Mouse (Mus musculus) telencephalon, adult 2 months (tissue): ENCODE data around the gene Rbp1.
A peak's percentile ranks its signal among the peaks of the same experiment; 100 is the strongest.

Experiments
- DNase-seq: peaks from one replicate; pipeline ENCODE4 v3.0.0-alpha.2; 2011; ENCODE audit warnings: low read depth, low spot score

Rbp1 gene

DNA sequence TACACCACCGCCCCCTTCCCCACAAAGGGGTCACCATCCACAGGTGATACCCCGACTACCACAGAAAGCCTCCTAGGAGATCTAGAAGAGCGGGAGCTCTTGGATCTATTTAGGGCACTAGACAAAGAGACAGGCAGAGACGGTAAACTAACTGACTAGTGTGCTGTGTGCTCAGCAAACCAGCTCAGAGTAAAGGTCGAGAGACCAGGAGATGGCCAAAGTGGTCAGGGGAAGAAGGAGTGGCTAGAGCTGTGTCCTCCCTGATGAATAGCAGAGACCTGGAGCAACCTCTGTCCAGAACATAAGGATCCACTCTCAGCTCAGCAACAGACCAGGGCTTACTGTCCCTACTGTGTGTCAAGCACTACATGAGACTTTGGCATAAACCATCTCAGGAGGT is at the start of gene Rbp1:
Gene Rbp1, plus strand, starts transcription at position 306 of the 400 bp plus-strand sequence.
- DNase-seq = no peak

DNA sequence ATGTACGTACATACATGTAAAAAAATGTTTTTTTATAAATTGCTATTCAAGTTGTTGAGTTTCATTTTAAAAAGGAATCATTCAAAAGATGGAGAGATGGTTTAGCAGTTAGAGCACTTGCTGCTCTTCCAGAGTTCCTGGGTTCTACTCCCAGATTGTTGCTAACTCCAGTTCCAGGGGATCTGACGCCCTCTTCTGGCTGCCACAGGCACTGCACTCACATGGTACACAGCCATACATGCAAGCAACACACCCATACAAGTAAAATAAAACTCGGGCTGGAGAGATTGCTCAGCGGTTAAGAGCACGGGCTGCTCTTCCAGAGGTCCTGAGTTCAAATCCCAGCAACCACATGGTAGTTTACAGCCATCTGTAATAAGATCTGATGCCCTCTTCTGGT is 49.4 kb upstream of the Rbp1 start:
- DNase-seq = no peak

DNA sequence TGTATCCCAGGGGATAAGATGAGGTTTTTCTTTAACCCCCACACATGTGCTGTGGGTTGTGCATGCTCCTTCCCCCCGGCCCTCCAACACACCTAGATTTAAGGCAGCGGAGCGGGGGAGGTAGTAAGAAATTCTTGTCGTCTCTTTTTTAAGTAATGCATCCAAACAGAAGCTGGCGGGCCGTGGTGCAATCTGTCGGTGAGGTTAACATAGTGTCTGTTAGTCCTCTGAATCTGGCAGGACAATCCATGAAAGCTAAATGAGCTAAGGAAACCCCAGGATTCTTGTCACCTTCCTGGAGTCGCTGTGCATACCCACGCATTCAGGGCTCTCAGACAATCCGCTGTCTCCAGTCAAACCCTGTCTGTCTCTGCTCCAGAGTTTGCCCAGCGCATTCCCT is 47.9 kb upstream of the Rbp1 start:
- peak; percentile 51 for DNase-seq

DNA sequence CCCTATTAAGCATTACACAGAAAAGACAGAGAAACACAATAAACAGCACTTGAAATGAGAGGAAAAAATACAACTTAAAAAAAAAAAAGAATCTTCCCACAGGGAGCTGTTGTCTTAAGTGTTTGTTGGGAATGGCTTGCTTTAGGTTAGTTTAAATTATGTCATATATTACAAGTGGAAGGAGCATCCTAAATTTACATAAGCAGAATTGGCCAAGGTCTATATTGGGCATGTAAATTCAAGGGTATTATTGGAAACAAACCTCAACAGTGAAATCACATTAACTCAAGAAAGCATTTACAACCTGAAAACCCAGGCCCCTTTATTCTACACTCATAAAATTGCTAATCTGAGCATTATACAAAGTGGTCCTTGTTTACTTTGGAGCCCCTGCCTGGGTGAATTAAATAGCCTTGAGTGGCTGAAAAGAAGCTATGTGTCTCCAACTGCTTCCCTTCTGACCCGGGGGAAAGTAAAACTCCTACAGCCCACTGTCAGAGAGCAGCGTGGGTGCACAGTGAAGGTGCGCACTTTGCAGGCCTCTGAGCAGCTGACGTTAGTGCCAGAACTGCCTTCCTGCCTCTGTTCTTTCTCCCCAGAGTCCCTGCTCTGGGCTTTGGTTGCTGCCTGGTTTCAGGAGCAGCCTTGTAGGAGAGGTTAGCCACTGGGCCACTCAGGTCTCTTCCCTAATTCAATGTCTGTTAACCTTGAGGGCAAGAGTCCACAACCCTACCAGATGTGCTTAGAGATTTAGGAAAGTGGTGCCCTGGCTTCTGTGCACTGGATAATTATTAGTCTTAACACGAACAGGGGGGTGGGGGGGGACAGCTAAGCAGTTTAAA is 47.2 kb upstream of the Rbp1 start:
- no peak for DNase-seq

DNA sequence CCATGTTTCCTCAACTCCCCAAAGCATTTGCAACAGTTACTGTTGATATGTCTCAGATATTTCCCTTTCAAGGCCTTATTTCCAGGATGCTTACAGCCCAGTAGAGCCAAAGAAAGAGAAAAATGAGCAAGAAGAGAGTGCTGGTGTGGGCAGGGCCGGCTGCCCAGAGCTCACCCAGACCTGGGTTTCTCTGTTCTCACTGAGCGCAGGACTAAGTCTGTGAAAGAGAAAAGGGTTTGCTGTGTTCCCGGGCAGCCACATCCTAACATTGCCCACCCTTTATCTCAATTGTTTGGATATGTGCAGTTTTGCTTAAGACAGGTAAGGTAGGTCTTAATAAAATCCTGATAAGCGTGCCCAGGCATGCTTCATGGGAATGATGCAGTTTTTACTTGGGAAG is 43.0 kb upstream of the Rbp1 start:
- DNase-seq = no peak

DNA sequence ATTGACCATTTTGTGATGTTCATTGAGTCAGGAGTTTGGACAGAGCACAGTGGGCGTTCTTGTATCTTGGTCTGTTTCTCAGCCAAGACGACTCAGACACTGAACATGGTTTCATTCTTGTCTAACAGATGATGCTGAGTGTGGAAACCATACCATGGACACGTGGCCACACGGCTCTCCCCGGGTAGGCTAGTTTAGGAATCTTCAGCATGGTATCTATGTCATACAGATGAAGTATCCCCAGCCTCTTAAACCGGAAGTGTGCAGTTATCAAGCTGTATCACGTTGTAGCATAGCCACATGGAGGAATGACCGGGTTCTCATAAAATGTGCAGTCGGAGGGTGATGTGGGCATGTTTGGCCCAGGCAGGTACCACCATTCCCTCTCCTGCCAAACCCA is 42.2 kb upstream of the Rbp1 start:
- DNase-seq = no peak

DNA sequence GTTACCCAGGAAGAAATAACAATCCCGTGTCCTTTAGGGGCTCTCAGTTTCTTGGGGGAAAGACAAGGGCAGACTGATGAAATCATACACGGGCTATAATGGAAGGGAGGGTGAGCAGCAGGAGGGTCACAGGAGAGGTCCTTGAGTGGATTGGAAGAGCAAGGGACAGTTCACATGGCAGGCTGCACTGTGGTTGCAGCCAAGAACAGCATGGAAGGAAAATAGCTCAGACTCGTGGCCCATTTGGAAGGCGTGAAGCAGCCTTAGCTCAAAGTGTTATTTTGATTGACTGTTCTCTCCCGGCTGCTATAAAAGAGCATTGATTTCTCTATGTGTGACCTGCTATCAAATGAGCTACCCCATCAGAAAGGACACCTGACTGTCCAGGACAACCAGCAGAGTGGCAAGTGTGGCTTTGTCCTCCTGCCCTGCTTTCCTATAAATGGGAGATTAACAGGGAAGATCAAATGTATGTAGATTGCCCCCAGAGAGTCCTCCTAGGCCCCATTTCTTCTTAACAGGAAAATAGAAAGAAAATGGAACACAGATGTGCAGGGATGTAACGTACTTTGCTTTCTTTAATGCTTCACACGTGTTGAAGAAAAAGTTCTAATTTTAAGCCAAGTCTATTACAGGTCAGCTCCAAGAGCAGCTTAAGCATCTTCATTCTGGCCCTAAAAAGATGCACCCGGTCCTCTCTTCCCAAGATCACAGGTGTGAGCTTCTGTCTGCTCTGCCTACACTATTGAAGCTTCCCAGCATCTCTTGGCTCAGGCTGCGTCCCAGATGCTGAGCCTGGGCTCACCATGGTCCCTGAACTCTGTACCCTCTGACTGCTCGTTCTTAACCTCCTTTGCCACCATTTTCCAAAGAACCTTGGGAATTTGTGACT is 34.8 kb upstream of the Rbp1 start:
- no peak for DNase-seq

DNA sequence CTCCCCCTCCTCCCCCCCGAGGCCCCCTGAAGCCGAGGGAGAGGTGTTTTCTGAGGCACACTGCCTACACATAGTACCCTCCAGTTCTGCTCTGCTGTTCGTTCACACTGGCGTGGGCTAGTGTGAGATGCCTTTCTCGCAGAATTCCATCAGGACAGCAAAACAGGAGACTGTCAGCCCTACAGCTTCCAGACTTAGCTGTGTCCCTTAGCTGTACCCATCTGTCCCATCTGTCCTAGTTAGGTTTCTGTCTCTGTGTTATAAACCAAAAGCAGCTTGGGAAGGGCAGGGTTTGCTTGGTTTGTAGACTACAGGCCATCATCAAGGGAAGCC is 34.2 kb upstream of the Rbp1 start:
- DNase-seq = peak; percentile 90

DNA sequence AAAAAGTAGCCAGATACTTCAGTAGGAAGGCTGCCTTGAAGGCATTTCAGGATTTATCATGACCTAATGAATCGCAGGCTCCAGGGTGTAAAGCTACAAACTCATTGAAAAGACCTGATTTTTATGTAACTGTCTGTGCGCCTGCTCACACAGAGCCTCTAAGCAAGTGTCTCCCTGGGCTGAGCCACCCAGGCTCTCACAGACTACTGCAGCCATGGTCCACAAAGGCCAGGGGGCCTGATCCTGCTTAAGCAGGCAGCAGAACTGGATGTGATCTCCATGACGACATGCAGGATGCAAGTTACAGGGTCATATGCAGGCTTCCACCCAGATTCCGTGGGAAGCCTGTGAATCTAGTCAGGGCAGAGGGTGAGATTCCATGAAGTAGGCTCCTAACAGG is 29.3 kb upstream of the Rbp1 start:
- DNase-seq = no peak

DNA sequence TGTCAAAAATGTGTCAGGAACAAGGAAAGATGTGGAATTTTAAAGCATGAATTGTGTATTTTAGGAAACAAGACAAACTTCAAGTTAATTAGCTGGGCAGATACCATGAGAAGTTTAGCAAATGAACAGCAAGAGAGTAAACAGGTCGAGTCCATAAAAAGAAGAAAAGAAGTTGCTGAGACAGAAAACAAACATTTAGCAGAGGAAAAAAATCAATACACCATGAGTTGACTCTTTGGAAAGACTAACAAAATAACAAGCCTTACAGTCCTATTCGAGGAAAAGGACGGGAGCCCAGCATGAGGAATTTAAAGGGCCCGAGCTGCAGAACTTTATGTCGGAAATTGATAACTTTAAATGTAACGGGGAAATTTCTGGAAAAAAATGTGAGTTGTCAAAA is 25.6 kb upstream of the Rbp1 start:
- DNase-seq = no peak

DNA sequence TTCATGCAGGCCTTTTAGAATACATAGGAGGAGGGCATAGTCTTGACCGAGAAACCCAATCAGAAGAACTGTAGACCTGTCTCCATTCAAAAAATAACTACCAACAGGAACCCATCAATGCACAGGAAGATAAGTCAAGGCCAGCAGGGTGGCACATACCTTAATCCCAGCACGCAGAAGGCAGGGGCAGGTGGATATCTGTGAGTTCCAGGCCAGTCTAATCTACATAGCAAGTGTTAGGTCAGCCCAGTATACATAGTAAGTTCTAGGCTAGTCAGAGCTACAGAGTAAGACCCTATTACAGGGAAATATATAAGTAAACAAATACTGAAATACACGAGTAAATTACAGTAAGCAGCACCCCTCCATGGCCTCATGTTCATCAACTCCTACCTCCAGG is 24.9 kb upstream of the Rbp1 start:
- DNase-seq = no peak

DNA sequence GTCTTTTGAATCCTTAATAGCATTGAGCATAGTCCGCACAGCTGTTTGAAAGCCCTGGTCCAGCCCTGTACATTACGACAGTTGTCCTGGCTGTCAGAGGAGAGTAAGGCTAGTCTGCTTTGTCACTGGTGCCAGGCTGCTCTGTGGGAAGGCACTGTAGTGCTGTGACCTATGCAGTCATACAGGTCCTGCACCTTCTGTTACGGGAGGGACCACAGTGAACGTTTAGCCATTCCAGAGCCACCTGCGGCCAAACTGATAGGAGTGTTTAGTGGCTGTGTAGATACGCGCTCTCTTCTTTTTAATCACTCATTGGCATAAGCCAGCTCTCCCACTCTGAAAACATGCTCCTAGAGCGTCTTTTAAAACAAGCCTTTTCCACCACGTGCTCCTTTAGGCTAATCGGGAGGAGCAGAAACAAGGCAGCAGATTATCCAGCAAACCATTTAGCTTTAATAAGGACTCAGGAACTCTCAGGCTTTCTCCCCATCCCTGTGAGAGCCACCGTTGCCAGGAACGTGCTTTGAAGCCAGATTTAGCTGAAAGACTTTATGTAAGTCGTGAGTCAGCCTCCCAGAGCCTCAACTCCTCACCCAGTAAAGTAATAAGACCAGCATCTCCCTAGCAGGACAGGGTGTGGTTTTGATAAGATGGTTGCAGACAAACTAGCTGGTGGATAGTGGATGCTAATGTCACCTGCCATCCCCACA is 22.4 kb upstream of the Rbp1 start:
- DNase-seq = peak; percentile 85

DNA sequence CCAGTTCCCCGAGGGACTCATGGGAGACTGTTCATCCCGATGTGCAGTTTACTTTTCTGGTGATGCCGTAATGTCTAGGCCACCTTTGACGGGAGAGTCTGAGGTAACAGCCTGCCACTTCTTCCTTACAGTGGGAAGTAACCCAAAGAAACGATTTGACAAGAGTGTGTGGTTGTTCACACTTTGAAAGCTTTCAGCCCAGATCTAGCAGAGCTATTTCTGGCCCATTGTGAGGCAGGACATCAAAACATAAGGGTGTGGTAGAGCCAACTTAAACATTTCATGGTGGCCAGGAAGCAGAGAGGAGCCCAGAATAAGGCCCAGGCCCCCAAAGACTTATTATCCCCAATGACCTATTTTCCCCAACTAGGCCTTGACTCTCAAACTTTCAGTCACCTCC is 21.1 kb upstream of the Rbp1 start:
- DNase-seq = no peak

DNA sequence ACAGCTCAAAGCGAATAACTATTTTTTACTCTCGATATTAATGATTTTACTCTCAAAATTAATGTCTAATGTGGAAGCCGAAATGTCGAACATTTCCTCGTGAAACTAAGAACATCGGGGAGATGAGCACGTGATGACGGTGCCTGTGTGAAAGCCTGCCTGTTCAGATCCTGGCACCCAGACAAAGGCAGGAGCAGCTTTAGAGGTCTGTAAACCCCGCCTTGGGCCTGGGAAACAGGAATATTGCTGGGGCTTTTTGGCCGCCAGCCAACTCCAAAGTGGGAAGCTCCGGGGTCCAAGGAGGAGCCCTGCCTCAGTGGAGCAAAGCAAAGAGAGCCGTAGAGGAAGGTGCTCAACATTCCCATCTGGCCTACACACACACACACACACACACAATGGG is 15.0 kb upstream of the Rbp1 start:
- no peak for DNase-seq

DNA sequence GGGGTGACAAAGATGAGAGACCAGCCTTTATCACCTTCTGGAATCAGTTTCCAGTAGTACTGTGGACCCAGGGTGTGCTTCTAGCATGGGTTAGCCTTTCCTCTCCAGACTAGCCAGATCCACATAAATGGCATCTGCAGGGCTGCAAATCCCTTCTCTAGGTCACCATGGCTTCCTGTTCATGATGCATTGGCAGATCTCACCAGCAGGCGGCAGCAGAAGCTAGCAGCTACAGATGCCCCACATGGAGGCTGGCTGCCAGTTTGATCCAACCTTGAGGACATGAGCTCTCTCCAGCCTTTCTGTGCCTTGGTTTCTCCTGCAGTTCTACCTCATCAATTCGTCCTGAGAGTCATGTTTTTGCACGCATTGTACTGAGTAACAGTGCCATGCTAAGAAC is 13.6 kb upstream of the Rbp1 start:
- DNase-seq = peak; percentile 28

DNA sequence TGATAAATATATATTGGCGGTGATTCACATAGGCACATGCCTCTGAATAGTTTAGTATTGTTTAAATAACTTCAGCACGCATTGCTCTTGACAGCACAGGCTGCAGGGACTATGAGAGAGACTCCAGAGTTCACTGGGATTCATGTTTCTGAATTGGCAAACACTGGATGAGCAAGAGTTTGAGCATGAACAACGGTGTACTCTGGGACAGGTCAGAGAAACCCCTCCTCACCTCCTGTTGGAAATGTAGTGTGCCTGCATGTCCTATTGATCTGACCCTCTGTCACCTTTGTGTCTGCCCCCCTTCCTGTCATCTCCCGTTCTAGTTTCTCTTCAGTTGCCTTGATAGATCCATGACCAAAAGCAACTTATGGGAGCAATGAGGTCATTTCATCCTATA is 7.3 kb upstream of the Rbp1 start:
- DNase-seq = no peak

DNA sequence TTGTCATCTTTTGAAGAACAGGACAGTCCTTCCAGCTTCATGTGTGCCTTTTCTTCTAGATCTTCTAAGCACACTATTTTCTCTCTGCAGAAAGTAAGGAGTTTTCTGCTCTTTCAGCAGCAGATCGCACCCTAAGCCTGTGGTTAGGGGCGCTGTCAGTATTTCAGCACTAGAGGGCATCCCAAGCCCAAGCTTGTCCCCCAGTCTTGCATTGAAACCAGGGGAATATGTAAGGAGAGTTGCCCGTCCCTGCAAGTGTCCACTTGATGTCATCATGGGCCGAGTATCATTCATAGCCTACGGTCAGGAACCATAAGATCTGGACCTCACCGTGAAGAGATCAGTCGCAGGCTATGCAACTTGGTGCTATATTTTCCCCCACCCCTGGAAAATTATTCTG is 4.8 kb upstream of the Rbp1 start:
- no peak for DNase-seq

DNA sequence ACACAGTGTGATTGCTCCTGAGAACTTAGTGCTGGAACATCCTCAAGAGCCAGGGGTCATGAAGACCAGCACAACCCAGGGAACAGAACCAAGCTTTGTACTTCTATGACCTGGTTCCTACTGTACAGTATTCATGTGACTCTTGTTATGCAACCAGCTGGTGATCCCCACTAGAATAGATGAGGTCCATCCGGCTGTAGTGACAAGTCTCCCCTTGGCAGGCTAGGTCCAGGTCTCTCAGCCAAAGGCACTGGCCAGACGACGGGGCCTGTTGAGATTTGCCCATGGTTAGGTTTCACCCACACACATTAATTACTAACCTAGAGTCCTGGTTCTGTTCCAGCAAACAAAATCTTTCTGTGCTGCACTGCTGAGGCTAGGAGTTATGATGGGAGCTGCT is 4.4 kb upstream of the Rbp1 start:
- no peak for DNase-seq

DNA sequence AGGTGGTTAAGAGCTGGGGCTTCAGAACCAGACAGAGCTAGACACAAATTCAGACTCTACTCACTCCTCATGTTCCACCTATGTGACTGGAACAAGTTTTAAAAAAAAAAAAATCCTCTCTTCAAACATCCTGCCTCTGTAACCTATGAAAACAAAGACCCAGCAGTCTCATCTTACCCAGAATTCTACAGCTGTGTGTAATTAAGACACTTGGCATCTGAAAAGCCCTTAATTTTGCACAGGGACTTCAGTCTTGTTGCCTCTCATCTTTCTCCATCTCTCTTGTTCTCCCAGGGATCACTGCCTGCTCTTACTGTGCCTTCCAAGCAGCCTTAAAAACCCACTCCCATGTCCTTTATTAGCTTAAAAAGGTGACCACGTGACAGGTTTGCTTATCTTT is 2.1 kb upstream of the Rbp1 start:
- DNase-seq = no peak

DNA sequence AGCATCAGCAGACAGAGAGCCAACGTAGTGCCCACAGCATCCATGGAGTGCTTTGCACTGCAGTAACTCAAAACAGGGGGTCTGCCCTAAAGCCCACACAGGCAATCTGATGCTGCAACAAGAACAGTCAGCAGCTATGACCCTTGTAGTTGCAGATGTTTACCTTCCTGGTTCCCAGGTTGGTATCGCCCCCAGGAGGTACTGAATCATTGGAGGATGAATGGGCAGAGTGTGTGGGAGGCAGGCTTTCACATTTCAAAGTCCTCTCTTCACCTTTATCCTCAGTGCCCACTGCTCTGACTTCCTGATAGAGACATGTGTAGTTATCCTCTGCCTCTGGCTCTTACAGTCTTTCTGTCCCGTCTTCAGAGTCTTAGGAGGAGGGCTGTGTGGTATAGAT is 858 bp upstream of the Rbp1 start:
- DNase-seq = no peak

DNA sequence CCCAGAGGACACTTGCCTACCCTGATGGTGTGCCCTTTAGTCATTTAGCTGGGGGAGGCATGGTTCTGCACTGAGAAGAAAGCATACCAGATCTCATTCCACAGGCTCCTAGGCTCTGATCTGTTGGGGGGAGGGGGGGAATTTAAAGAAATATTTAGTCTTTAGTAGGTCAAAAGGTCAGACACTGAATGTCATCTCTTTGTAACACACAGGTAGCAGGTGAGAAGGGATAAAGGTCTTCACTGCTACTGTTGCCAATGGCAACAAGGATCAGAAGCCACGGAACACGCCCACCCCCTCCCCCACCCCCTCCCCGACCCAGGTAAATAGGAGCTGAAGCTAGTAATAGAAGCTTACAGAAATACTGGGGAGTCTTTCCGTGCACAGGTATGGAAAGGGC is 930 bp downstream of the Rbp1 start:
- DNase-seq = no peak

DNA sequence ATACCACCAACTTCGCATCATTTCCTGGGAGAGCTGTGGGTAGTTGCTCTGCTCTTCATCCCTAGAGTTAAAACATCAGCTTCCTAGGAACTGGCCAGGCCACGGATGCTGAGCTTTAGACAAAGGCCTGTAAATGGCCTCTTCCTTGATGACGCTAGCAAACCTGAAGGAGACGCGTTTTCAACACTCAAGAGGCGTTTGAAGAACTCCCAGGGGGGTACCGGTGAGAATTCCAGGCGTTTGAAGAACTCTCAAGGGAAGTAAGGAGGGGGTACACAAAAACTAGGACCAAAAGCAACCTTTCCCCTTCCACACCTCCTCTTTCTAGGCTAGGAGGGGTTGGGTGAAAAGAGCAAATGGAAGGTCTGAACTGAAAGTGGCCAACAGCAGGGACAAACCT is 1.5 kb downstream of the Rbp1 start:
- DNase-seq = no peak
